Mouse (Mus musculus): ENCODE data around the gene Gm17359. TPM values are rescaled to one million over a fixed set of nuclear protein-coding genes. Genes with fewer than 3 reads are reported as not detected.
"Not testable (repeated sequence)": the region's sequence is repeated elsewhere in the genome, so short reads cannot be mapped to it uniquely, and the experiment has no call there.

Gm17359 gene
- polyA plus RNA-seq, 1 experiment from 2014 or later = 0.28 TPM

DNA sequence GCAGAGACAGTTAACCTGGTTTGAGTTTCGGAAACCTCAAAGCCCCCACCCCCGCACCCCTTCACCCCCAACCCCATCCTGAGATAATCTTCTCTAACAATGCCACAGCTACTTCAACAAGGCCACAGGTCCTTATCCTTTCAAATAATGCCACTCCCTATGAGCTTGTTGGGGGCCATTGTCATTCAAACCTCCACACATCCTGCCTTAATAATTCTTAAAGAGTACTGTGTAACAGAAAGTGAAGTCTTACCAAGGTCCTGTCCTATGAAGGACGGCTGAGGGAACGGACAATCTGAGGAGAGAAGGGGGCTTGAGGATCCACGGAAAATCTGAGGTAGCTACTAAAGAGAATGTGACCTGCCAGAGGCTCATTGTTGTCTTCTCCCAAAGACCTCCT lies 98.5 kb downstream of the Gm17359 start:
- Histone ChIP-seq H3K4me2 (replicated peaks) (no peak overlapping the region), H3K27ac (no peak overlapping the region), H3K9ac (no peak overlapping the region), H3K4me3 (no peak overlapping the region), H3K9me3 (no peaks in the 10 kb centered on the region), H3K36me3 (no peaks in the 10 kb centered on the region), H3K4me1 (no peaks in the 10 kb centered on the region), H3K27me3 (replicated peaks) (no peaks in the 10 kb centered on the region)
- 62% methylated on average over 5 of the region's 5 CpGs for WGBS
- ATAC-seq (ENCODE audit: low FRiP score, low read depth) = no peak

GRCm38 (mm10) chr3:79436186-79436585 lies 99.7 kb downstream of the Gm17359 start:
- H3K4me2 ChIP-seq (replicated peaks) = no peak overlapping the region
- H3K27me3 ChIP-seq (replicated peaks) = no peaks in the 10 kb centered on the region
- no peak for ATAC-seq (ENCODE audit: low FRiP score, low read depth)
- no peaks in the 10 kb centered on the region for H3K9me3 ChIP-seq
- H3K9ac ChIP-seq = no peak overlapping the region
- no peaks in the 10 kb centered on the region for H3K36me3 ChIP-seq
- no peak overlapping the region for H3K27ac ChIP-seq
- no peaks in the 10 kb centered on the region for H3K4me1 ChIP-seq
- no peak overlapping the region for H3K4me3 ChIP-seq
- WGBS = 92% methylated on average over 7 of the region's 7 CpGs

DNA sequence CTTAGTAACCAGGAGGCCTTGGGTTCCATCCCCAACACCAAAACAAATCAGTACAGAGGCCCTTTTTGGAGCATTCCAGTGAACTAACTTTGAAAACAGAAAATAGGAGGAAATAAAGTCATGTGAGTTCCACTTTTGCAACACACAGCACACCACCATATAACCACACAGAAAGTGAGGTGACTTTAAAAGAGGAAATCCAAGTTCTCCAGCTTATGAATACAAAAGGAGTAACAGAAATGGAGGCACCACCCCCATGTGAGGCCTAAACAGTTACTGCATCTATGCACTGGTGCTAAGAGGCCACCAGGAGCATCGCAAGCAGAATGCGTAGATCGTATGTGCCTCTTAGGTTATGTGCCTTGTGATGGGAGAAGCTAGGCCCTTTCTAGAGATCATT lies 101.8 kb downstream of the Gm17359 start:
- no peaks in the 10 kb centered on the region for H3K36me3 ChIP-seq
- no peak overlapping the region for H3K4me3 ChIP-seq
- no peaks in the 10 kb centered on the region for H3K4me1 ChIP-seq
- H3K9me3 ChIP-seq = no peaks in the 10 kb centered on the region
- H3K27ac ChIP-seq = no peak overlapping the region
- no peak overlapping the region for H3K9ac ChIP-seq
- H3K27me3 ChIP-seq (replicated peaks) = no peaks in the 10 kb centered on the region
- no peak overlapping the region for H3K4me2 ChIP-seq (replicated peaks)
- ATAC-seq (ENCODE audit: low FRiP score, low read depth) = no peak
- 97% methylated on average over 3 of the region's 3 CpGs for WGBS

GRCm38 (mm10) chr3:79440976-79441491 lies 104.6 kb downstream of the Gm17359 start:
- Histone ChIP-seq H3K9me3 (no peaks in the 10 kb centered on the region; the same call in 1 of the 2 replicates), H3K36me3 (no peaks in the 10 kb centered on the region), H3K27ac (no peak overlapping the region), H3K27me3 (replicated peaks) (no peaks in the 10 kb centered on the region), H3K9ac (no peak overlapping the region), H3K4me3 (no peak overlapping the region), H3K4me2 (replicated peaks) (no peak overlapping the region), H3K4me1 (no peaks in the 10 kb centered on the region)
- 73% methylated on average over 12 of the region's 12 CpGs for WGBS
- ATAC-seq (ENCODE audit: low FRiP score, low read depth) = no peak

DNA sequence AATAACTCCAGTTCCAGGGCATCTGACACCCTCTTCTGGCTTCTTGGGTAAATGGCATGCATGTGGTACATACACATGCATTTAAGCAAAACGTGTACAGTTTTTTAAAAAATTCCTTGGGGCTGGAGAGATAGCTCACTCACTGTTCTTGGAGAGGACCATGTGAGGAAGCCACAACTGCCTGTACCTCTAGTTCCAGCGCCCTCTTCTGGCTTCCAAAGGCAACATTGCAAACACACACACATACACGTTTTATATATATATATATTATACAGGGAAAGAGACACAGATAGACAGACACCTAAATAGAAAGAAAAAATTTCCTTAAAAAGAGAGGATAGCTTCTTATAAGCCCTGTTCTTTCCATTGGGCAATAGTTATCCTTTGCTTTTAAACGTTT lies 107.4 kb downstream of the Gm17359 start:
- ATAC-seq (ENCODE audit: low FRiP score, low read depth) = no peak
- Histone ChIP-seq H3K9me3 (no peaks in the 10 kb centered on the region; the same call in 1 of the 2 replicates), H3K27ac (no peak overlapping the region), H3K9ac (no peak overlapping the region), H3K27me3 (replicated peaks) (no peaks in the 10 kb centered on the region), H3K4me3 (no peak overlapping the region), H3K36me3 (no peaks in the 10 kb centered on the region), H3K4me1 (no peaks in the 10 kb centered on the region), H3K4me2 (replicated peaks) (no peak overlapping the region)
- 72% methylated on average over 4 of the region's 4 CpGs for WGBS

DNA sequence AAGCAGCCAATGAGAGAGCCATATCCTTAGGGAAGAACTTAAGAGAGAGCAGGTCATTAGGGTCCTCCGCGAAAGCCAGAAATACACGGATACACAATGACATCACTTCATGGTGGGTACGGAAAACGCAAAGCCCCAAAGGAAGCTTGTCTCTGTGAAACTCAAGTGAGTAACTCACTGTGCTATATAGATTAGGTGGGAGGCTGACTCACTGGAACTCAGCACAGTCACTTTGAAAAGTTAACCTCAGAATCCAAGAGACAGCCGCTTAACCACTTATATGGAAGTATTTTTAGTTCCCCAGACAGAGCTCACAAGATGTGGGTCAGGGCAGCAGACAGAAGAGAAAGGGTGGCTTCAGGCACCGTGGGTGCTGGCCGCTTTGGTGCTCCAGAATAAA lies 108.6 kb downstream of the Gm17359 start:
- no peaks in the 10 kb centered on the region for H3K27me3 ChIP-seq (replicated peaks)
- WGBS = 86% methylated on average over 8 of the region's 8 CpGs
- H3K4me1 ChIP-seq = no peaks in the 10 kb centered on the region
- ATAC-seq (ENCODE audit: low FRiP score, low read depth) = no peak
- H3K9me3 ChIP-seq = no peaks in the 10 kb centered on the region; the same call in 1 of the 2 replicates
- H3K36me3 ChIP-seq = no peaks in the 10 kb centered on the region
- H3K9ac ChIP-seq = no peak overlapping the region
- H3K4me3 ChIP-seq = no peak overlapping the region
- H3K4me2 ChIP-seq (replicated peaks) = no peak overlapping the region
- H3K27ac ChIP-seq = no peak overlapping the region

DNA sequence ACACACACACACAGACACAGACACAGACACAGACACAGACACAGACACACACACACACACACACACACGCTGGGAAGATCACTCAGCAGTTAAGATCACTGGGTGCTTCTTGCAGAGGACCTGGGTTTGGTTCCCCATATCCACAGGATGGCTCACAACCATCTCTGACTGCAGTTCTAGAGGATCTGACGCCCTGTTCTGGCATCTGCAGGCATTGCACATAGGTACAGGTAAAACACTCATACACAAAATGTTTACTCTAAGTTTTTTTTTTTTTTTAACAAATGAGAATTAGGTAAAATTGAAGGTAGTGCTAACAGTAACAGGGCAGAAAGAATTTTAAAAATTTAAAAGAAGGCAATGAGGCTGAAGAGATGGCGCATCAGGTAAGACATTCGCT lies 109.7 kb downstream of the Gm17359 start:
- H3K4me2 ChIP-seq (replicated peaks) = no peak overlapping the region
- no peak for ATAC-seq (ENCODE audit: low FRiP score, low read depth)
- H3K27ac ChIP-seq = no peak overlapping the region
- no peak overlapping the region for H3K4me3 ChIP-seq
- 90% methylated on average over 4 of the region's 4 CpGs for WGBS
- no peaks in the 10 kb centered on the region for H3K4me1 ChIP-seq
- no peaks in the 10 kb centered on the region for H3K36me3 ChIP-seq
- H3K9me3 ChIP-seq = no peaks in the 10 kb centered on the region; the same call in 1 of the 2 replicates
- H3K27me3 ChIP-seq (replicated peaks) = no peaks in the 10 kb centered on the region
- H3K9ac ChIP-seq = no peak overlapping the region

GRCm38 (mm10) chr3:79446648-79447047 lies 110.2 kb downstream of the Gm17359 start:
- WGBS = 84% methylated on average over 3 of the region's 3 CpGs
- H3K27me3 ChIP-seq (replicated peaks); H3K36me3 ChIP-seq; H3K4me1 ChIP-seq; H3K9me3 ChIP-seq; H3K9ac ChIP-seq; H3K4me3 ChIP-seq; H3K27ac ChIP-seq; H3K4me2 ChIP-seq (replicated peaks); ATAC-seq (ENCODE audit: low FRiP score, low read depth): not testable (repeated sequence)

- Histone ChIP-seq H3K27me3 (replicated peaks) (no peaks in the 10 kb centered on the region), H3K9me3 (no peaks in the 10 kb centered on the region; the same call in 1 of the 2 replicates), H3K4me3 (no peak overlapping the region), H3K36me3 (no peaks in the 10 kb centered on the region), H3K27ac (no peak overlapping the region), H3K4me2 (replicated peaks) (no peak overlapping the region), H3K9ac (no peak overlapping the region), H3K4me1 (peaks cover 6% of the 10 kb centered on the region; the same call in 1 of the 2 replicates)
- 90% methylated on average over 5 of the region's 5 CpGs for WGBS
- ATAC-seq (ENCODE audit: low FRiP score, low read depth) = no peak
Measured at GRCm38 (mm10) chr3:79448421-79448820, 112.0 kb downstream of the Gm17359 start.

GRCm38 (mm10) chr3:79449361-79449760 lies 112.9 kb downstream of the Gm17359 start:
- no peaks in the 10 kb centered on the region for H3K27me3 ChIP-seq (replicated peaks)
- no peaks in the 10 kb centered on the region for H3K36me3 ChIP-seq
- H3K4me1 ChIP-seq = peaks cover 6% of the 10 kb centered on the region; the same call in 1 of the 2 replicates
- no peak overlapping the region for H3K27ac ChIP-seq
- no peak overlapping the region for H3K9ac ChIP-seq
- no peak overlapping the region for H3K4me3 ChIP-seq
- H3K9me3 ChIP-seq = no peaks in the 10 kb centered on the region
- no peak for ATAC-seq (ENCODE audit: low FRiP score, low read depth)
- WGBS = 75% methylated on average over 7 of the region's 7 CpGs
- no peak overlapping the region for H3K4me2 ChIP-seq (replicated peaks)

- Histone ChIP-seq H3K27me3 (replicated peaks) (no peaks in the 10 kb centered on the region), H3K9ac (no peak overlapping the region), H3K9me3 (no peaks in the 10 kb centered on the region), H3K4me2 (replicated peaks) (no peak overlapping the region), H3K36me3 (no peaks in the 10 kb centered on the region), H3K4me3 (no peak overlapping the region), H3K27ac (no peak overlapping the region), H3K4me1 (peaks cover 6% of the 10 kb centered on the region; the same call in 1 of the 2 replicates)
- ATAC-seq (ENCODE audit: low FRiP score, low read depth) = peak; percentile 63; the same call in 1 of the 2 replicates
- 36% methylated on average over 14 of the region's 14 CpGs for WGBS
Measured at GRCm38 (mm10) chr3:79452696-79453263, 116.3 kb downstream of the Gm17359 start.

DNA sequence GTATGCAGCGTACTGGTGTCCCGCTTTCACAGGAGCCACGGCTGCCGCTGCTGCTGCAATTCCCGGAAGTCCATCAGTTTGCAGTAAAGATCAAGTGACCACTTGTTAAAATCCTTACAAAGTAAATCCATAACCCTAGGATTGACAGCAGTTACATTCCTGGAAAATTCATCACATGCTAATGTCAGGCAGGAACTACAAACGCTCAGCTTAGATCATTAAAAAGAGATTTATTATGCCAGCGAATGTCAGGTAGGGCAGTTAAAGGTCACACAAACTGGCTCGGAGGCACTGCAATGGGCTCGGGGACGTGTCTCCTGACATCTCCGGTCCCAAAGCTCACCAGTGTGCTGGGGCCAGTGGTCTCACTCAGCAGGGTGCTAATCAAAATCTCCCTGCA lies 119.3 kb downstream of the Gm17359 start:
- H3K27ac ChIP-seq = no peak overlapping the region
- no peak overlapping the region for H3K4me3 ChIP-seq
- no peaks in the 10 kb centered on the region for H3K27me3 ChIP-seq (replicated peaks)
- whole genome bisulfite sequencing = 48% methylated on average over 11 of the region's 11 CpGs
- peaks cover 19% of the 10 kb centered on the region for H3K36me3 ChIP-seq
- H3K4me2 ChIP-seq (replicated peaks) = no peak overlapping the region
- no peak for ATAC-seq (ENCODE audit: low FRiP score, low read depth)
- no peaks in the 10 kb centered on the region for H3K9me3 ChIP-seq
- no peak overlapping the region for H3K9ac ChIP-seq
- peaks cover 6% of the 10 kb centered on the region; the same call in 1 of the 2 replicates for H3K4me1 ChIP-seq

DNA sequence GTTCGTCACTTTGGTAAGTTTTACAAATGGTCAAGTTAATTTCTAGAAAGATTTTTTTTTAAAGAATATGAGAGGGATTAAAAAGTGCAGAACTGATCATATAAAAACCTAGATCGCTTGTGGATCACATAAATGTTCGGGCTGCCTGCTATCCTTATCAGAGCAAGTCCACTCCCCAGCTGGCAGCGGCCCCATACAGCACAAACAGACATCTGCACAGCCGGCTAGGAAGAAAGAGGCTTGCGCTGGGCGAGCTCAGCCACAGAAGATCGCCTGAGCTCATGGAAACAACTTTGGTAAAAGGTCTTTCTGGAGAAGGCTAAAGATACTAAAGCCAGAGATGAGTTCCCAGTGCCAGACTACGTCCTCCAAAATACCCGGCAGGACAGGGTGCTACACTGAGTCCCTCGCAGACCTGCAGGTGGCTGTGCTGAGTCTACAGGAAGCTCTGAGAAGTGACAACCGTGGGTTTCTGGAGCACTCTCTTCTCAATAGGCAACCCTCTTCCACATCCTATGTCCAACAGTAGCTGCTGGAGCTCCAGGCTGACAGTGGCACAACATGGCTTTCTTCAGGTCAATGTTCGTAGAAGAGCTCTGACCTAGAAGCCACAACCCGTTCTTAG lies 122.3 kb downstream of the Gm17359 start:
- H3K27ac ChIP-seq = no peak overlapping the region
- no peak overlapping the region for H3K9ac ChIP-seq
- WGBS = 92% methylated on average over 14 of the region's 14 CpGs
- no peaks in the 10 kb centered on the region for H3K9me3 ChIP-seq
- H3K27me3 ChIP-seq (replicated peaks) = no peaks in the 10 kb centered on the region
- no peak overlapping the region for H3K4me3 ChIP-seq
- H3K36me3 ChIP-seq = peaks cover 37% of the 10 kb centered on the region
- H3K4me1 ChIP-seq = no peaks in the 10 kb centered on the region
- no peak for ATAC-seq (ENCODE audit: low FRiP score, low read depth)
- no peak overlapping the region for H3K4me2 ChIP-seq (replicated peaks)
